Comparison of ENCODE assay signal across 13 mouse cellular contexts in the genomic region with DNA sequence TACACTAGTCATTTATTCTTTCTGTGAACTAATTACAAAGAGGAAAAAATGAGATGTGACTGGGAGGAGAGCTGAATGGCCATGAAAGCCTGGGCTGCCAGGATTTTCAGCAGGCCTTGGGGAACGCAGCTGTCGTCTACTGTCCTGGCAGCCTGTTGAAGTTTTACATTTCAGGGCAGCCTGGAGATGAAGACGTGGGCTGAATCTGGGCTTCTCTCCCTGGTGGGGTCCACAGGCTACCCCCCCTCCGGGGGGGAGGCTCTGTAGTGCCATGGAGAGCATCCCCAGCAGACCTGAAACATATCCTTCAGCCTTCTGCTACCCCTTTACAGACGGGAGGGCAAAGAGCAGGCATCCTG.
A peak's percentile ranks its signal among the peaks of the same experiment; 100 is the strongest.
DNase-seq lines count a peak whose midpoint lies in the region; ATAC-seq lines count a peak whose summit lies in the region.
"Had no signal": no experiment of that assay in that cellular context is flagged by ENCODE, and none has a peak within 500 bp of the region (broad histone marks: within the 10 kb centered on the region; RNA-seq: fewer than 3 reads in every experiment).

No protein-coding gene starts in this region.

- H3K4me3 ChIP-seq in neural tube, embryonic 12.5 days = no peak overlapping the region
- no peak overlapping the region for H3K4me3 ChIP-seq in hindbrain, embryonic 12.5 days
- no peak overlapping the region for H3K4me3 ChIP-seq in neural tube, embryonic 13.5 days
- H3K4me3 ChIP-seq: liver, embryonic 15.5 days had no signal

- intact Hi-C loops in gastrocnemius, postnatal 14 days (cut with DNase I; ENCODE audit: low total_unique reads) = no loop called here
- intact Hi-C loops in gastrocnemius, postnatal 36 days (cut with DNase I) = no loop called here

- WGBS in neural tube, embryonic 12.5 days = 71% methylated on average over 5 of the region's 5 CpGs
- WGBS in hindbrain, embryonic 12.5 days = 71% methylated on average over 5 of the region's 5 CpGs
- 45% methylated on average over 5 of the region's 5 CpGs for WGBS in neural tube, embryonic 13.5 days

- H3K9ac ChIP-seq in neural tube, embryonic 12.5 days = no peak overlapping the region
- no peak overlapping the region for H3K9ac ChIP-seq in hindbrain, embryonic 12.5 days
- H3K9ac ChIP-seq in neural tube, embryonic 13.5 days = no peak overlapping the region
- H3K9ac ChIP-seq: liver, embryonic 15.5 days had no signal

- H3K4me1 ChIP-seq in neural tube, embryonic 12.5 days = peaks cover 6% of the 10 kb centered on the region; the same call in 1 of the 2 replicates
- peaks cover 3% of the 10 kb centered on the region; the same call in 1 of the 2 replicates for H3K4me1 ChIP-seq in hindbrain, embryonic 12.5 days
- peaks cover 20% of the 10 kb centered on the region for H3K4me1 ChIP-seq in neural tube, embryonic 13.5 days (replicated peaks)
- H3K4me1 ChIP-seq: liver, embryonic 15.5 days had no signal

- peak; percentile 33; the same call in 1 of the 2 replicates for ATAC-seq in neural tube, embryonic 12.5 days (ENCODE audit: low FRiP score, low read depth)
- ATAC-seq in hindbrain, embryonic 12.5 days (ENCODE audit: low FRiP score) = no peak
- ATAC-seq in neural tube, embryonic 13.5 days (ENCODE audit: low read depth) = peak; percentile 44
- ATAC-seq: activated CD4-positive, CD25-positive, alpha-beta regulatory T cell, adult 4 months had no signal

- no peak overlapping the region for H3K27ac ChIP-seq in neural tube, embryonic 12.5 days
- peak overlapping the region; percentile 25 for H3K27ac ChIP-seq in hindbrain, embryonic 12.5 days
- peak overlapping the region; percentile 79 for H3K27ac ChIP-seq in neural tube, embryonic 13.5 days (replicated peaks)
- H3K27ac ChIP-seq: liver, embryonic 15.5 days had no signal

- DNase-seq in gastrocnemius, postnatal 14 days = peak; percentile 39
- no peak for DNase-seq in gastrocnemius, postnatal 36 days
- DNase-seq in neural tube, embryonic 10.5 days (ENCODE audit: extremely low spot score, low spot score) = no peak
- DNase-seq in adrenal gland, adult (ENCODE audit: inconsistent age in 2 of 2, low spot score in 1 of 2) = no peak
- no peak for DNase-seq in spleen, postnatal 4 days (ENCODE audit: low spot score in 2 of 2)
- DNase-seq: cerebellum, adult 8-10 months; kidney, adult 2 months; thymus, postnatal 25 days had no signal

- H3K4me2 ChIP-seq in neural tube, embryonic 12.5 days (replicated peaks) = no peak overlapping the region
- H3K4me2 ChIP-seq in hindbrain, embryonic 12.5 days (replicated peaks) = no peak overlapping the region
- H3K4me2 ChIP-seq in neural tube, embryonic 13.5 days = no peak overlapping the region
- H3K4me2 ChIP-seq: liver, embryonic 15.5 days had no signal

- H3K27me3 ChIP-seq in neural tube, embryonic 12.5 days (replicated peaks) = no peaks in the 10 kb centered on the region
- H3K27me3 ChIP-seq in hindbrain, embryonic 12.5 days = no peaks in the 10 kb centered on the region
- H3K27me3 ChIP-seq in neural tube, embryonic 13.5 days = no peaks in the 10 kb centered on the region
- H3K27me3 ChIP-seq: liver, embryonic 15.5 days had no signal

- peaks cover 86% of the 10 kb centered on the region for H3K36me3 ChIP-seq in neural tube, embryonic 12.5 days
- peaks cover 85% of the 10 kb centered on the region for H3K36me3 ChIP-seq in hindbrain, embryonic 12.5 days
- peaks cover 91% of the 10 kb centered on the region for H3K36me3 ChIP-seq in neural tube, embryonic 13.5 days
- H3K36me3 ChIP-seq: liver, embryonic 15.5 days had no signal

- H3K9me3 ChIP-seq in neural tube, embryonic 12.5 days = no peaks in the 10 kb centered on the region
- no peaks in the 10 kb centered on the region for H3K9me3 ChIP-seq in hindbrain, embryonic 12.5 days (replicated peaks)
- H3K9me3 ChIP-seq in neural tube, embryonic 13.5 days = no peaks in the 10 kb centered on the region
- H3K9me3 ChIP-seq: liver, embryonic 15.5 days had no signal
